Mouse (Mus musculus) cerebellum, adult 11 months (tissue): ENCODE data around the gene Olfr1168.
"Not testable (repeated sequence)": the region's sequence is repeated elsewhere in the genome, so short reads cannot be mapped to it uniquely, and the experiment has no call there.

Experiments
- DNase-seq: peaks from one replicate; pipeline ENCODE4 v3.0.0; 2022

The Olfr1168 gene

DNA sequence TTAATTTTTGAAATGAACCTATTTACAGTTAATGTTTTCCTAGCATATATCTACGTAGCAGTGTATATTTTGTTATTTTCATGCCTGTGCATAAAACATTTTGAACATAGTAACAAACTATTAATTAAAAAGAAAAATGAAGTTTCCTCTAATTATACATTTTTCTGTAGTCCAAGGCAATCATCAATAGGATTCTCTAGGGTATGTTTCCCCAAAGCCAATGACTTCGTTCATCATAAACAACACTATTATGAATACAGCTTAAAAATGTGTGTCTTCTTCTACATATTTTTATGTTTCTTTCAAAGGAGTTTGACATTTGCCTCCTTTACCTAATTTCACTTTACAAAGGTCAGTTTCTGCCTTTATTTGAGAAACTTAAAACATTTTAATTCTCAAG, at the start of gene Olfr1168:
Gene Olfr1168 (plus strand): TSS at position 301 of the 400 bp plus-strand sequence.
- DNase-seq: no peak

DNA sequence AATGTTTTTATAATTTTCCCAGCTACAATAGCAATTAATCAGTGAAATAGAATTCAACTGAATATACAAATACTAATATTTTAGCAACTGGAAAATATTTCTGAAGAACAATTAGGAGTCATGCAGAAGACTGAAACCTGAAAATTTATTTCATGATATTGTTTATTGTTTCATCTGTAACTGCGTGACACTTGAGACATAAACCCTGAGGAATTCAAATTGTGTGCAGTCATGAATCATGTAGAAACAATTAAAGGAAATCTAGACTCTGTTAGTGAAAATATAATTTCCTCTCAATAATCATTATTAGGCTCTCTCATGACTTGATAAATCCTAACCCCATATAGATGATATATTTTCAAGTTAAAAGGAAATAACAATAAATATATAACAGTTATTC, 26.6 kb upstream of the Olfr1168 start, which contains the start of gene Olfr1167:
Gene Olfr1167 (minus strand): TSS at position 101 of the 400 bp plus-strand sequence.
- DNase-seq: not testable (repeated sequence)

DNA sequence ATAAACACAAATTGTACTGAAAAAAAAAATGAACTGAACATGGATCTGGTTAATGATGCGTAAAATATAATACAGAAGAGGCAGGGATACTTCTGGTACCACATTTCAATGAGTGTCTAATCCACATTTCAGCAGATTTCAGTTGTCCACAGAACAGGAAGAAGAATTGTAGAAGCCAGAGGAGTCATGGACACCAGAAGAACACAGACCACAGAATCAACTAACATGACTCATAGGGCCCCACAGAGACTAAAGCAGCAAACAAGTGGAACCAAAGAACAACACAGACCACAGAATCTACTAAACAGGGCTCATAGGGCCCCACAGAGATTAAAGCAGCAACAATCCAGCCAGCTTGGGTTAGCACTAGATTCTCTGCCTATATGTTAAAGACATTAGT, 39.1 kb downstream of the Olfr1168 start:
- no peak for DNase-seq

GRCm38 (mm10) chr2:88228234-88228633, 46.6 kb downstream of the Olfr1168 start, which contains the start of gene Olfr1170:
TSS of gene Olfr1170 (minus strand) at chr2:88228334.
- DNase-seq: no peak
